Mouse (Mus musculus) layer of hippocampus, adult 8-10 months (tissue): Measurements from ENCODE around the gene Fgfr2. TPM values are rescaled to one million over a fixed set of nuclear protein-coding genes. Genes with fewer than 3 reads are reported as not detected.

Source experiments
- DNase-seq, 2 experiments: peaks; one replicate each; pipeline ENCODE4 v3.0.0; 2022; ENCODE audit warnings: low spot score in 2 of 2
- total RNA-seq, 4 experiments: library from RNA; stranded (reverse); gene quantifications; 2 replicates each; pipeline ENCODE4 v1.2.4; 2022

The Fgfr2 gene
- total RNA-seq, 4 experiments from 2014 or later, result 60.7 to 72.9 (median 65.8) TPM

DNA sequence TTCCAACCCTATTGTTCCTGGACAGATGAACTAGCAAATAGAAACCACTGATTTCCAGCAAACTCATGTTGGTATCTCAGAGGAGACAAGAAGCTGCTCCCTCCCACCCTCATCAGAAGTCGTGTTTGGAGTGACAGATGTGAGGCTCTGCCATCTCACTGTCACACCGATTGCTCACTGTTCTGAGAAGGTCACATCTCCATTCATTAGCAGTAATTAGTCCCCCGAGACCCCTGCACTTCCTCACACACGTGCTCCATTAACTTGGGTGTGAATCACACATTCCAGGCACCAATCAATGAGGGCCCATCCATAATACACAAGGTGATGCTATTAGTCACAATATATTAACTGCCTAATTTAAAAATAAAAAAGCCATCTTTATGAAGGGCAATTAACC lies 497.0 kb downstream of the Fgfr2 start:
- DNase-seq, result no peak

DNA sequence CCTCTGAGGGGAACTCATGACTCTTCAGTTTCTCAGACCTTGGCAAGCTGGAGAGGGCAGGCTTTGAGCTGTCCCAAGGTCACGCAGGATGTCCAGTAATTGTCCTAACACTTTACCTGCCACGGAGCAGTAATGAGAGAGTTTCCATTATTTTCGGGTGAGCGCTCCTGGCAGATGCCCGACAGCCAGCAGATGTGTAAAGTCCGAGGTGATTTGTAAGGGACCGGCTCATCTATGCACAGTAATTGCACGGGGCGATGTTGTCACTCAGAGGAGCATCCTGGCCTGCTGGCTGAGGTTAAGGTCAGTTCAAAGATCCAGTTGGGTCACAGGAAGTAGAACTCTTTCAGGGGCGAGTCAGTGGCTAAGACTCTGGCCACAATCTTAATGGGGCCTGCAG lies 499.0 kb downstream of the Fgfr2 start:
- no peak for DNase-seq

DNA sequence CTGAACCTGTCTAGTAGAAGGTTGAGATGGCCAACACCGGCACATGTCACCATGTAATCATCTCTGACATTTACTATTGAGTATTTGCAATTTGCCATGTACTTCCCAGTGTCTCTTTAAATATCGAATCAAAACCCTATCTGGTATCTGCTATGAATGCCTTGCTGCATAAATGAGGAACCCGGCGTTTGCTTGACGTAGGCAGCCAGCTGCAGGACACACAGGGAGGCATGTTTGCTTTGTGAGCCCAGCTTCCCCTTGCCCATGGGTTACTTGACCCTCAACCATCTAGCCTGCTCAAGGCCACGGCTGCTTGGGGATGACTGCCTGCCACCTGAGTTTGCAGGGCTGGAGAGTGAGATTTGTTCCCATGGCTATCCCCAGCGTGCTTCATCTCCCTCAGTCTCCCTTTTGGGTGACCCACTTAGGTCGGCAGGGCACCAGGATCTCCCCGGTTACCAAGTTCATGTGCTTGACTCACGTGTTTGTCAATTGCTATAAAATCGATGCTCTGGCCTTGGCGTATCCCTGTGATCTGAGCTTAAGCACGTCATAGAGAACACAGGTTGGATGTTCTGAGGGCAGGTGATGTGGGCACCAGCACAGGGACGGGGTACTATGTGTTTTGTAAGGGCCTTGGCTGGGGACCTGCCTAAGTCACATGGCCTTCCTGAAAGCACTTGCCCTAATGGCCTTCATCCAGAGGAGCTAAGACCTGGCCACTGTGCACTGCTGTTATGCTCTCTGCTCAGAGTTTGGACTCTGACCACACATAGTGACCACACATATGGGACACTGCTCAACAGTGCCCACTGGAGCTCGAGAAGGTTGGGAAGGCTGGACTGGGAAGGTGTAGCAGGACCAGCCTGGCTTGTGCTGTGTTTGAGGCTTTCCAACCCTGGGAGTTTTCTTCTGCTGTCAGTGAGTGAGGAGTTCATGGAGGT lies 502.9 kb downstream of the Fgfr2 start:
- DNase-seq, result no peak

DNA sequence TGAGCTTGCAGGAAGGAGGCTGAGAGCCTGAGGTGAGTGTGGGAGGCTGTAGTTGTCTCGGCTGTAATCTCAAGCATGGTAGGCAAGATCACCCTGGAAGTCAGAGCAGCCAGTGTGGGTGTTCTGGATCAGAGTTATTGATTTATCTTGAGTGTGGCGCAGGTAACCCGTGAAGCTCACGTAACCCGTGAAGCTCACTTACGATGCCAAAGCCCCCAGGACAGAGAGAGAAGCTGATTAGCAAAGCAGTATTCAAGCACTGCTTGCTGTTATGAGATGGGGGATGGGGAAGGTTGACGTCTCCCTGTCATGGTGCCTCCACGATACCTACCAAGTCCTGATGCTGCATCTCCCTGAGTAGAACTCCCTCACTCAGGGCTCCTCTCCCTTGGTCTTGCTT lies 503.6 kb downstream of the Fgfr2 start:
- DNase-seq, result no peak

DNA sequence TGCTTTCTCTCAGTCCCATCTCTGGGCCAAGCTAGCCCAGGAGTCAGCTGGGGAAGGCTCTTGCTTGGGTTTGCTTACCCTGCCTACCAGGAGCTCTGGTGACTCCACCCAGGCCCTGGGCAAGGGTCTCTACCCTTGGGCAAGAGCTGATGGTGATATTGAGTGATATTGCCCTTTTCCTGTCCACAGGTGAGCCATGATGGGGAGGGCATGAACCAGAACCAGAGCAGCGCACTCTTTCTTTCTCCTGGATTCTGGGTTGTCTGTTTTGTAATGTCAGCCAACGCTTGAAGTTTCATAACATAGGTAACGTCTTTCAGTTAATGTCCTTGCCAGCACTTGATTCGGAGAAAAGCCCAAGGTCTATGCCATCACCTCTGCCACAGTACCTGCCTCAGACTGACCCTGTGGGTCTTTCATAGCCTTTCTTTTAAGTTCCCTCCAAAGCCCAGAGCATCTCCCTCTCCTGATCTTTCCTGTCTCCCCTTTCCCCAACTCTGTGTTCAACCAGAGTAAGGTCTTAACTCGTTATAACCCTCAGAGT lies 506.1 kb downstream of the Fgfr2 start:
- DNase-seq, result no peak

DNA sequence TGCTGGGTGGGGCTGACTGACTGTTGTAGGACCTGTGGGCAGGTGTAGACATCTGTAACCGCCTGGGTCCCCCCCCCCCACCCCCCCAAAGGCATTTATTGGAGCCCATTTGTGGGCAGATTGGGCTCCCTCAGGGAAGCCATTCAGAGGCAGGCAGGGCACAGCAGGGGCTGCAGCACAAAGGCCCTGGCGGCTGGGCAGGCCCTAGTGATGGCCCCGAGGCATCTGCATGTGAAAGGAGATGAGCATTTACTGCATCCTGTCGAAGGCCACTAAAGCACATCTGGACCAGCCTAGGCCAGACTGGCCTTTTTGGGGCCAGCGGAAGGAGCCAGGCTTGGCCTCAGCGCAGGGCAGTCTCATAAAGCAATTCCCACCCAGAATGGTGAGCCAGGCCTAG lies 506.8 kb downstream of the Fgfr2 start:
- no peak for DNase-seq

DNA sequence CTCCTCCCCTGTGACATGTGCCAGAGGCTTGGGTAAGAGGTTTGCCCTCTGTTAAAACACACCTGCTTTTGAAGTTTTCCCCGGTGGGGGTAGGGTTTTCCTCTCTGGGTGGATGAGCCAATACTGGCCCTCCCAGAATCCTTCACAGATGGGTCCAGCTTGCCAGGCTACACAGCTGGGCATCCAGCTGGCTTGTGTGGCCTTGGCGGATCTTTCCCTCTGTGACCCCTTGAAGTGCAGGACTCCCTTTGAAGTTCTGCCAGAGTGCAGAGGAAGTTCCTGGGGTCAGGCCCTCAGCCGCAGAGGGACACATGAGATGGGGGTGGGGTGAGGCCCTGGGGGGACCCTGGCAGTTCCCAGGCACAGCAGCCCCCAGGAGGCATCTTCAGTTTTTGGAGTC lies 507.8 kb downstream of the Fgfr2 start:
- DNase-seq, result no peak

DNA sequence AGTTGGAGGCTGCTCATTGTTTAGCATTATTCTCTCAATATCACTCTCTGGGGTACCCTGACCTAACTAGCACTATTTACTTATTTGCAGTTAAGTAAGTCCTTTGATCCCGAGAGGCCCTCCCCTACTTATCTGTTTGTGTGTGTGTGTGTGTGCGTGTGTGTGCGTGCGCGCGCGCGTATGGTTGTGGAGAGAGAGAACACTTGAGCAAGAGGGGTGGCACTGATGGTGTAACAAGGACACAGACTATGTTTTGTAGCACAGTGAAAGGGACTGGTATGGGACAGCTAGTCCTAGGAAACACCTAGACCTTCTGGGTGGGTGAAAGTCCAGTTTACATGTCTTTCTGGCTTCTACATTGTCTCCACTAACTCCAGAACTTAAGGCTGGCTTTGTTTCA lies 511.6 kb downstream of the Fgfr2 start:
- no peak for DNase-seq

DNA sequence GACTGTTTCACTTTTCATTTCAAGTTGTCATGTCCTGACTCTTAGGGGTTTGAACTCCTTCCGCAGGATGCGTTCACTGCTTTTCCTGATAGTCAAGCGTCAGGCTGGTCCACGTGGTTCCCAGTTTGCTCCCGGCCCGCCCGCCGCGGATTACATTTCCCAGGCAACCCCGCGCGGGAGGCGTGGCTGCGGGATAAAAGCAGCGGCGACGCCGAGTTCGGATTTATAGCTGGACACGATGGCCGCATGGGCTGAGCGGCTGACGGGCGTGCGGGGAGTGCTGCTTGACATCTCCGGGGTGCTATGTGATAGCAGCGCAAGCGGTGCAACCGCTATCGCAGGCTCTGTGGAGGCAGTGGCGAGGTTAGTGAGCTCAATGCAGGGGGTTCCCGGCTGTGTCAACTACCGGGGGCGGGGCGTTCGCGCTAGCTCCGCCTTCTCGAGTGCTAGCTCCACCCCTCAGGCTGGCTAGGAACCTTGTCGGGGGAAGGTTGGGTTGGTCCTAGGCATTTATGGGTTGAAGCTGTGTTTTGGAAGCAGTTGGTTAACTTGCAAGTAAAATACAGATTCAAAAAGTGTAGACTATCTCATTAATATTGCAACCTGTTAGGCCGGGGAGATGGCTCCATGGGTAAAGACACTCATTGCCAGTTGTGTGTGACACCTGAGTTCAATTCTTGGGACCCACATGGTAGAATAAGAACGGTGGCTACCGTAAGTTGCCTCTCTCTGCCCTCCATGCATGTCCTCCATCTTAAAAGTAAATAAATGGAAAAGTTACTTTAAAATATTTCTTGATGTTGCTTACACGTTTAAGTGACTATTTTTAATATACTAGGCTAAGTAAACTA lies 512.5 kb downstream of the Fgfr2 start, which contains the start of gene Lhpp:
TSS of gene Lhpp (plus strand) at position 171 of the 851 bp plus-strand sequence.
- DNase-seq, result peak; percentile 57 to 77

DNA sequence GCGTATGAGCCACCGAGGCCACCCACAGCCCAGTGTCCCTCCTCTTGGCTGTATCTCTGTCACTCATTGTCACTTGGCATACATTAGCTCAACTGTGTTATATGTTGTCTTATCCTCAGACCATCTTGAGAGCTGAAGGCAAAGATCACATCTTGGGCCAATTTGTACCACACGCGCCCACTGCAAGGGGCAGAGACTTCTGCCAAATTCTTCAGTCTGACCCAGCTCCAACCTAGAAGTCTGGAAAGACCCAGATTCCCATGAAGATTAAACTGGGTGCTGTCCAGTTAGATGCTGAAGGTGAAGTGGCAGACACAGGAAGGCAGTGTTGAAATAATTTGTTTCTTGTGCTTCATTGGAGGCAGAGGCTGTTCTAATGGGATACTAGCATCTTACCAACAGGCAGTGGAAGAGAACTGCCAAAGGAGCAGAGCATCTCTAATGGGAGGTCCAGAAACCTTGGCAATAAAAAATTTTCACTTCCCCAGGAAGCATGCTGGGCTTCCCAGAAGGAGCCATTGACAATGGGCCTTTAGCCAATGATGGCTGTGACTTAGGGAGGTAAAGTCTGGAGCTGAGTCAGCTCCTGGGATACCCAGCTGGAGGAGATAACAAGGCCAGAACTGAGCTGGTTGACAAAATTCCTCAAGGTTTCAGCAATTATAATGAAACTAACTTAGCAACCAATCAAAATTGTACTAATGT lies 514.7 kb downstream of the Fgfr2 start:
- no peak for DNase-seq

DNA sequence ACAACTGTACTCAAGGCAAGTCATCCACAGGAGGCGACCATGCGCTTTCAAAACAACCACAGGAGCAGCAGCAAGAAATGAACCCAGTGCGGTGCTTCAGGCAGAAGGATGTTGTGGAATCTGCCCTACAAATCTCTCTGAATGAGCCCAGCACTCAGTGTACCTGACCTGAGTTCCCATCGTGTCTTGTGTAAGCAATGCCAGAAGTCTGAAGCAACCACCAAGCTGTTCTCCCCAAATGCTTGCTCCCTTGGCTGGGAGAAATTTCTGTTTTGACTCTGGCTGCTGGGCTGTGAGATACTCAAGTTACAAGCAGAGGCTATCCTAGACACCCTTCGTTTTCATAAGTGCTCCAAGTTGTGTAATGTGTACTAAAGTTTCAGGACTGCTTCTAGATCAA lies 517.5 kb downstream of the Fgfr2 start:
- no peak for DNase-seq

DNA sequence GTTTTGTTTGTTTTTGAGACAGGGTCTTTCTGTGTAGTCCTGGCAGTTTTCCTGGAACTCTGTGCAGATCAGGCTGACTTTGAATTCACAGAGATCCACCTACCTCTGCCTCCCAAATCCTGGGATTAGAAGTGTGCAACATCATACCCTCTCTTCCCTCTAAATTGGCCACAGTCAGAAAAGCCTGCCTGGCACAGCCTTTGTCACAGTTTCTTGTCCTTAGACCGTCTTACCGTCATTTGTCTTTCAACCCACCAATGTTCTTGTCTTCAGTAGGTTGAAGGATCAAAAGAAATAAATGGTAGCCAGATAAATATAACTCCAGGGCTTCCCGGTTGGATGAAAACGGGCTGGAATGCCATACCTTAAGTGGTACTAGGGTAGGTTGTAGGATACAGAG lies 518.4 kb downstream of the Fgfr2 start:
- DNase-seq, result no peak

DNA sequence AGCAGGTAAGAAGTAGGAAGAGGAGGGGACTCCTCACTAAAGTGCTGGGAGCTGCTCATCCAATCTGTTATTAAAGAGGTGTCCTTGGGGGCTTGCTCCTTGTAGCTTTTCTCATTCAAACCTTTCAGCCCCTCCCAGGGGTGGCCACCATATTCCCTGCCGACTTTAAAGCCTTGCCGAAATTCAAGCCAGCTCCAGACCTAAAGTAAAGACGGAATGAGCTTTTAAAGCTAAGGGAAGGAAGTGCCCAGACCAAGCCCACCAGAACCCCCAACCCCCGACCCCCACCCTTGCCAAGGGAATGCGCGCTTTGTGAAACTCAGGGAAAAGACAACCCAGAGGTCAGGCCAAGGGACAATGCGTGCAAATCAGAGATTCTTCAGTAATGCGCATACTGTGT lies 522.2 kb downstream of the Fgfr2 start:
- DNase-seq, result no peak

DNA sequence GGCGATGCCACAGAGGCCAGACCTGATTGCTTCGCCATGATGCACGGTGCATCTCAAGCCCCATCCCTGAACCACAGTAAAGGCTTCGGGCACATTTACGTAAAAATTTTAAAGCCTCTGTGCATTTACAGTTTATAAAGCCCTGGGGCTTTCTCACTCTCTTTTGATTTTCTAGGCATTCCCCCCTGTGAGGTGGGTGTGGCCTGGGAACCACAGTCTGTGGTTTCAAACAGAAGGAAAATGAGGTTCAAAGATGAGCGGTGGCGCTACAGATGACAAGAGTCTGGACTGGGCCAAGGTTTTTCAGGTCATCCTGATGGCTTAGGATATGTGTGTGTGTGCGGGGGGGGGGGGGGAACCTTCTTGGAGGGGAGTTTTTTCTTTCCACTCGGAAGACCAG lies 523.1 kb downstream of the Fgfr2 start:
- no peak for DNase-seq

DNA sequence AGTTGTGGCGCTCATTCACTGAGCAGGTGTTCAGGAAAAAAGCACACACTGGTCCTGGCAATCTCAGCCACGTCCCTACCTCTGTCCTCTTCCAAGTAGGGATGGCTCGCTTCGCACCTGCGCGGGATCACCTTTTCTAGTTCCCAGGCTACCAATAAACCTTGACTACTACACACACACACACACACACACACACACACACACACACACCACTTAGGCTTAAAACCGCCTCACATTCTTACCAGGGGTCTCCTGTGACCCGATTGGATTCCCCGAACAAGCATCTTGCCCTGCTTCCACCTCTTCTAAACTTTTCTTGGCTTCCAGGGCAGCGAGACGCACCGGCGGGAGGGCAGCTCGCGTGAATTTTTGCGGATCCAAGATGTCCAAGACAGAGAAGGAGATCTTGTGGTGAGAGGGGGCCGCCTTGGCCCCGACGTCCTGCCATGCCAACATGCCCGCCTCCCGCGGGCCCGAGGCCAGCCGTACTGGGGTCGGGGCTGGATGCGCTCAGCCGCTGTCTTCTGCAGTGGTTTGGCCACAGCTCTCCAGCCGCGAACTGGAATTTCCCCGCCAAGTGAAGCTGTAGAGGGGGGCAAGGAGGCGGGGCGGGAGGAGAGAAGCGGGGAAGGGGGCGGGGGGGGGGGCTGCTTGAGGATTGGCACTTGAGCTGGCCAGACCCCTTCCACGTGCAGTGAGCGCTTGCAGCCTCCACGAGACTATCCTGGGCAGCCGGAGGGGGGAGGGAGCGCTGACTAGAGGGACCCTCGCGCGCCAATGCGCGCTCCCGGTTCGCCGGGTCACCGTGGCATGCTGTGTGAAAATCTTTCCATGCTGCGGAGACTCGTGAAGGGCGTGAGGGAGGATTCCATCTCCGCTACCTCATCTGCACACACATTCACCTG lies 523.8 kb downstream of the Fgfr2 start, which contains the start of gene Nkx1-2:
TSS of gene Nkx1-2 (minus strand) at position 567 of the 905 bp plus-strand sequence.
- DNase-seq, result no peak

DNA sequence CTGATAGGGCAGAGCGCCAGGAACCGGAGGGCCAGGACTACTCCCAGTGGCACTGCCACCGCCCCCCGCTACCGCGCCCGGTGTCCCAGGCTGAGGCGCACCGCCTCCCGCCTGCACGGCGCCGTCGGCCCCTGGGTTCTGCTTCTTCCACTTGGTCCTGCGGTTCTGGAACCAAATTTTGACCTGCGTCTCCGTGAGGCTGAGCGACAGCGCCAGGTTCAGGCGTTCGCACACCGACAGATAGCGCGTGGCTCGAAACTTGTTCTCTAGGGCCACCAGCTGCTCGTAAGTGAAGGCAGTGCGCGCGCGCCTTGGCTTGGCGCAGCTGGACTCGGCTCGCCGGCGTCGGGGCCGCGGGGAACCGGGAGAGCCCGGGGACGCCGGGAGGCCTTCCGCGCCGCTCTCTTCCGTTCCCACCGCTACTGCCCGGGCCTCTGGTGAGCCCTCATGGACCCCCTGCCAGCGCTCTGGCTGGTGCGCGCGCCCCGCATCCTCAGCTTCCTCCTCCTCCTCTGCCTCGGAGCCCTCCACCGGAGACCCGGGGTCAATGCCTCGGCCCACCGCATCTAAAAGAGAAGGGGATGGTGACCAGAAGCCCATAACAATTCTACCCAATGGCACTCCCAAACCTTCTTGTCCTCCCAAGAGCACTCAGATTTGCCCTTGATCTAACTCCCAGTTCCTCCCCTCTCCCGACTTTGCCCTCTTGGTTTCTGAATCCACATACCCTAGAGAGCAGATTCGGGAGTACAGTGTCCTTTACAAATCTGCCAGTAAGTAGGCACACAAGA lies 525.7 kb downstream of the Fgfr2 start:
- no peak for DNase-seq

DNA sequence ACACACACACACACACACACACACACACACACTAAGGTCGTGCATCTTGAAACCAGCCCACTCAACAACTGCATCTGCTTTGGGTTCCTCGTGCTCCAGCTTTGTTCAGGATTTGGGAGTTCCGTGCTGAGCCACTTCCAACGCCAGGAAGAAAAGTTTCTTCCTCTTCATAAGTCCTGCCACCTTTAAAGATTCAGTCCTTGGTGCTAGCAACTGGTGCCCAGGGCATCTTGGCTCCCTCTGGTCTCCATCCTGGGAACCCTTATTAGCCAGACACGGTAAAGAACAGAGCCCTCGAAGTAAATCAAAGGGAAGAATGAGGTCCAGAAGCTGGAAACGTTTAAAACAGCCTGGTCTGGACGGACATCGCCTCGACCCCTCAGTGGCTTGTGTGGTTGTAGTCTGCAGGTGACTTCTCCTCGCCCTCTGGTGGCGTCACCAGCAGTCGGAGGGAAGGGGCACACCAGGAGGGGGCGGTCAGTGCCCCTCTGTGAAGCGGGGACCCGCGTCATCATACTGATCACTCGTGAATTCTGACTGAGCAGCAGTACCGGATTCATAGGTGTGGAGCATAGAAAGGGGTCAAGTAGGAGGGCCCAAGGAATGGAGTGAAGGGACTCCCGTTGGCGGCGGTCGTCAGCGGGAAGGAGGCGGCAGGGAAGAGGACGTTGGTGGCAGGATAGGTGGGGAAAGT lies 526.4 kb downstream of the Fgfr2 start:
- no peak for DNase-seq

DNA sequence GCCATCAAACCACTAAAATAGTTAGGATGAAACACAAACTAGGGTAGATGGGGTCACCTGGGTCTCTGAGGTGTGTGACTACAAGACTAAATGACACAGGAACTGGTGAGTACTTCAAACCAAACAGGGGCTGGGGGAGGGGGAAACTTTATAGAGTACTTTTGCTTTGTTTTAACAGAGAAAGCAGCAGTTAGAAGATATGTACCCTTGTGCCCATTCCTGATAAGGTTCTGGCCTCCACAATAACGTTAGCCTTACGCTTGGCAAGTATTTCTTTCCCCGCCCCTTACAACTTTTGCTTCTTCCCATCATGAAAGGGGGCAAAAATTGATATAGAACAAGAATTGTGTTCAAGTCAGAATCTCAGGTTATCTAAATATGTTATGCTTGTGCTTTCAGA lies 527.4 kb downstream of the Fgfr2 start:
- DNase-seq, result no peak

DNA sequence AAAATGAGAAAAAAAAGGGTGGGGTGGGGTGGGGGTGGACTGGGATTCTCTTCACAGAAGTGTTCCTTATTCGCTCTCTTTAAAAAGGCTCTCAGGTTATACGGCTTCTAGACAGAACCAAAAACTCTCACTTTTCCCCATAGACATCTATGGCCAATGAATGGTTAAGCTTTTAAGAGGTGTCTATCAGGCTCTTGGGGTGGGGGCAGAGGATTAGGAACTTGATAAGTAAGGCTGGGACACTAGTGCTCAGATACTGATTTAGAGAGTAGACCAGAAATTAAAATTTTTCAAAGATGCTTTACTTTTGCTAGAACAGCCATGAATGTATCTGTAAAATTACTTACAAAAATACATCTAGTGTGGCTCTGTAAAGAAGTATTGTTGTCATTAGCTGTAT lies 528.8 kb downstream of the Fgfr2 start:
- no peak for DNase-seq
